Mouse (Mus musculus) inflammation-experienced regulatory T-cells (primary cell): Measurements from ENCODE around the gene Gpi1. TPM values are rescaled to one million over a fixed set of nuclear protein-coding genes. Genes with fewer than 3 reads are reported as not detected.

Source experiments
- polyA plus RNA-seq, 2 experiments: library from polyadenylated mRNA; unstranded; fragments of 100-300 nt; shearing (Covaris generic); gene quantifications; one replicate each; pipeline ENCODE4 v1.2.1; 2017

Gpi1 gene
- 100 to 1,000 TPM; 219 to 263 TPM for polyA plus RNA-seq

GRCm38 (mm10) chr7:34230116-34230515, at the start of gene Gpi1:
Gpi1 (minus strand) TSS chr7:34230336.

DNA sequence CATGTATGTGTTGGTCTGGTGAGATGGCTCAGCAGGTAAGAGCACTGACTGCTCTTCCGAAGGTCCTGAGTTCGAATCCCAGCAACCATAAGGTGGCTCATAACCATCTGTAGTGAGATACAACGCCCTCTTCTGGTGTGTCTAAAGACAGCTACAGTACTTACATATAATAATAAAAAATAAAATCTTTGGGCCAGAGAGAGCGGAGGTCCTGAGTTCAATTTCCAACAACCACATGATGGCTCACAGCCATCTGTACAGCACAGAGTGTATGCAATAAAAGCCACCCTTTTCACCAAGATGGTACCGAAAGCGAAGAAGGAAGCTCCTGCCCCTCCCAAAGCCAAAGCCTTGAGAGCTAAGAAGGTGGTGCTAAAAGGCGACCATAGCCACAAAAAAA, 20.6 kb upstream of the Gpi1 start, which contains the start of gene Gm6096:
TSS of gene Gm6096 (plus strand) at position 301 of the 400 bp plus-strand sequence.

GRCm38 (mm10) chr7:34196132-34197128, 33.7 kb downstream of the Gpi1 start, which contains the start of gene Pdcd2l:
Pdcd2l (minus strand) TSS chr7:34196661.

GRCm38 (mm10) chr7:34169454-34169853, 60.7 kb downstream of the Gpi1 start, which contains the start of gene Uba2:
Uba2 (minus strand) TSS chr7:34169599.

Other genes with a start within 250 kb of the Gpi1 start
- 1 to 10 TPM in 1 of 2 experiments, not detected in 1; 8.6 TPM for gene Scgb2b27, start 216.4 kb downstream of the Gpi1 start, polyA plus RNA-seq
- 10 to 100 TPM in 1 of 2 experiments, not detected in 1; 14.1 TPM for gene Scgb1b27, start 208.9 kb downstream of the Gpi1 start, polyA plus RNA-seq
- not detected for gene Scgb1b30, start 134.9 kb downstream of the Gpi1 start, polyA plus RNA-seq
- under 1 TPM in 1 of 2 experiments, not detected in 1; 0.34 TPM for gene Wtip, start 97.1 kb downstream of the Gpi1 start, polyA plus RNA-seq
- gene Uba2, start 60.7 kb downstream of the Gpi1 start, polyA plus RNA-seq: 100 to 1,000 TPM; 124 to 145 TPM
- 10 to 100 TPM; 46.5 to 56.3 TPM for gene Pdcd2l, start 33.7 kb downstream of the Gpi1 start, polyA plus RNA-seq
- gene Gm6096, start 20.7 kb upstream of the Gpi1 start, polyA plus RNA-seq: under 1 TPM in 1 of 2 experiments, not detected in 1; 0.76 TPM
- 10 to 100 TPM; 25.5 to 28.9 TPM for gene 4931406P16Rik, start 83.2 kb upstream of the Gpi1 start, polyA plus RNA-seq
- 100 to 1,000 TPM; 158 to 193 TPM for gene Lsm14a, start 163.0 kb upstream of the Gpi1 start, polyA plus RNA-seq